In the genomic region with DNA sequence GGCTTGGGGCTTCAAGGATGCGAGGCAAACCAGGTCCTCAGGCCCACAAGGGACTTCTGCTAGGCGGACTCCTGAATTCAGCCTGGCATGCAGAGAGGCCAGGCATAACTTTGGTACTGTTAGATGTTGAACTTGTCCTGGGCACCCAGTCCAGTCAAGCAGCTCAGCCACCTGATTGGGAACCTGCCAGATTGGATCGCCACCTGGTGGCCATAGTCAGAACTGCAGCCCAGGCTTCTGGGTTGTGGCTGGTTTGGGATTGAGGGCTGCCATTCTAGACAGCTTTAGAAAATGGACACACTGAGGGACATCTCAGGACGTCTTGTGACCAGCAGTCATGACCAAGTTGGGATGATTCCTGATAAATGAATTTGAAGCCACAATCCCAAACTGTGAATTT, we compare ENCODE assay signal across 8 mouse cellular contexts. TPM values are rescaled to one million over a fixed set of nuclear protein-coding genes. Genes with fewer than 3 reads are reported as not detected.
DNase-seq lines count a peak whose midpoint lies in the region; ATAC-seq lines count a peak whose summit lies in the region.

No protein-coding gene starts in this region.

- no peaks in the 10 kb centered on the region for H3K9me3 ChIP-seq in limb, embryonic 11.5 days (ENCODE audit: control insufficient read depth, low read length)

- H3K36me3 ChIP-seq in limb, embryonic 11.5 days (ENCODE audit: control insufficient read depth, insufficient read depth, low read length), result peaks cover 15% of the 10 kb centered on the region

- no peak overlapping the region for H3K4me3 ChIP-seq in limb, embryonic 11.5 days (ENCODE audit: low read depth, low read length)

- no peak overlapping the region for H3K9ac ChIP-seq in limb, embryonic 11.5 days (ENCODE audit: low read length)

- peak; percentile 60 to 94 for DNase-seq in frontal cortex, adult 2 months (ENCODE audit: extremely low spot score in 1 of 2, low spot score in 1 of 2)
- peak; percentile 78 for DNase-seq in c-Kit-positive CD71-positive TER-119-positive erythroid progenitor cells, embryonic 14.5 days (ENCODE audit: low spot score)
- DNase-seq in frontal cortex, postnatal 36 days (ENCODE audit: low spot score in 2 of 2), result peak; percentile 91 to 93
- DNase-seq in induced T-regulatory cell, adult 2 months (ENCODE audit: low read depth), result peak; percentile 88
- peak; percentile 96 for DNase-seq in limb, embryonic 11.5 days (ENCODE audit: low spot score)
- DNase-seq in spleen, postnatal 36 days (ENCODE audit: low spot score in 2 of 2), result peak; percentile 67 to 69

- H3K4me1 ChIP-seq in limb, embryonic 11.5 days (ENCODE audit: control insufficient read depth, insufficient read depth, low read length), result peaks cover 9% of the 10 kb centered on the region

- H3K4me2 ChIP-seq in limb, embryonic 11.5 days (ENCODE audit: low read depth, severe bottlenecking), result no peak overlapping the region

- no peaks in the 10 kb centered on the region for H3K27me3 ChIP-seq in limb, embryonic 11.5 days (ENCODE audit: control insufficient read depth, insufficient read depth, low read length)

- 34% methylated on average over 4 of the region's 4 CpGs for WGBS in limb, embryonic 11.5 days

- no peak for ATAC-seq in frontal cortex, adult (ENCODE audit: low TSS enrichment)
- ATAC-seq in limb, embryonic 11.5 days (ENCODE audit: insufficient number of reproducible peaks, low FRiP score, low TSS enrichment, low read depth), result no peak
- peak; percentile 62 for ATAC-seq in monocyte, adult 5-6 weeks (replicated peaks; ENCODE audit: insufficient number of reproducible peaks, low FRiP score, low TSS enrichment, poor library complexity, severe bottlenecking)

- no peak overlapping the region for H3K27ac ChIP-seq in limb, embryonic 11.5 days (replicated peaks; ENCODE audit: low read depth, low read length)

RNA-seq across cellular contexts. Expression of a gene that starts 7.1 kb away (rescaled TPM):
- polyA plus RNA-seq in frontal cortex, adult 2 months (2012; rRNA removed), result 2.1 and 2.6 TPM in 2 replicates
- polyA plus RNA-seq in limb, embryonic 11.5 days (2014; fragmentation: Nextera tagmentation; extraction: Ambion mirVana), result 26.4 and 33.5 TPM in 2 replicates
- total RNA-seq in monocyte, adult 5-6 weeks (2017), result 0.10 to 0.38 TPM in 2 of 3 replicates, not detected in the other

RNA-seq across cellular contexts. Expression of a gene that starts 16.8 kb away (rescaled TPM):
- polyA plus RNA-seq in frontal cortex, adult 2 months (2012; rRNA removed), result 58.7 and 72.7 TPM in 2 replicates
- 0.65 and 0.78 TPM in 2 replicates for polyA plus RNA-seq in limb, embryonic 11.5 days (2014; fragmentation: Nextera tagmentation; extraction: Ambion mirVana)
- 0.49 to 0.75 TPM (median 0.67 TPM) in 3 replicates for total RNA-seq in monocyte, adult 5-6 weeks (2017)

RNA-seq across cellular contexts. Expression of a gene that starts 28.1 kb away (rescaled TPM):
- polyA plus RNA-seq in frontal cortex, adult 2 months (2012; rRNA removed), result 236 and 239 TPM in 2 replicates
- polyA plus RNA-seq in limb, embryonic 11.5 days (2014; fragmentation: Nextera tagmentation; extraction: Ambion mirVana), result 134 and 140 TPM in 2 replicates
- 25.8 to 48.8 TPM (median 35.1 TPM) in 3 replicates for total RNA-seq in monocyte, adult 5-6 weeks (2017)

RNA-seq across cellular contexts. Expression of a gene that starts 40.2 kb away (rescaled TPM):
- 63.1 and 73.0 TPM in 2 replicates for polyA plus RNA-seq in frontal cortex, adult 2 months (2012; rRNA removed)
- 2.0 and 2.1 TPM in 2 replicates for polyA plus RNA-seq in limb, embryonic 11.5 days (2014; fragmentation: Nextera tagmentation; extraction: Ambion mirVana)
- not detected in 3 replicates for total RNA-seq in monocyte, adult 5-6 weeks (2017)

RNA-seq across cellular contexts. Expression of a gene that starts 55.2 kb away (rescaled TPM):
- 132 and 134 TPM in 2 replicates for polyA plus RNA-seq in frontal cortex, adult 2 months (2012; rRNA removed)
- polyA plus RNA-seq in limb, embryonic 11.5 days (2014; fragmentation: Nextera tagmentation; extraction: Ambion mirVana), result 4.8 TPM in 2 replicates
- total RNA-seq in monocyte, adult 5-6 weeks (2017), result 0.10 TPM in 1 of 3 replicates, not detected in the others

Comparison
In these comparisons a context has a peak if more than half of its experiments do, and no peak if none do; other contexts are left out.
1. RNA of a gene that starts 16.8 kb away (polyA plus RNA-seq): 58.7 to 72.7 TPM in frontal cortex, adult 2 months; 0.65 to 0.78 TPM in limb, embryonic 11.5 days; every median in the first group is over 10 times any median in the second.
2. Peak in every context shown above with its lines, with median percentiles within 50 percentile points of each other: DNase-seq.